Mouse (Mus musculus): Measurements from ENCODE around the gene Fnbp4.

Gene Fnbp4

GRCm38 (mm10) chr2:90745053-90745678 lies at the start of gene Fnbp4:
TSS of gene Fnbp4 (plus strand) at chr2:90745370.
- DNase-seq: peak; percentile 99

- DNase-seq: no peak
These were observed 44.2 kb upstream of the Fnbp4 start for GRCm38 (mm10) chr2:90700943-90701342.

- DNase-seq: no peak
These were observed 36.6 kb upstream of the Fnbp4 start for GRCm38 (mm10) chr2:90708548-90708947.

GRCm38 (mm10) chr2:90715555-90716092 lies 29.5 kb upstream of the Fnbp4 start:
- DNase-seq: no peak

- DNase-seq: no peak
These were observed 27.8 kb upstream of the Fnbp4 start for GRCm38 (mm10) chr2:90717366-90717765.

GRCm38 (mm10) chr2:90717948-90718347 lies 27.2 kb upstream of the Fnbp4 start:
- DNase-seq: no peak

GRCm38 (mm10) chr2:90726818-90727217 lies 18.4 kb upstream of the Fnbp4 start:
- no peak for DNase-seq

- DNase-seq: no peak
These were observed 9.8 kb upstream of the Fnbp4 start for GRCm38 (mm10) chr2:90735326-90735725.

- DNase-seq: no peak
These were observed 6.4 kb upstream of the Fnbp4 start for GRCm38 (mm10) chr2:90738801-90739200.

- DNase-seq: no peak
These were observed 5.8 kb upstream of the Fnbp4 start for GRCm38 (mm10) chr2:90739327-90739726.

GRCm38 (mm10) chr2:90739921-90740320 lies 5.2 kb upstream of the Fnbp4 start:
- no peak for DNase-seq

- DNase-seq: peak; percentile 56
These were observed 701 bp upstream of the Fnbp4 start for GRCm38 (mm10) chr2:90744285-90745052.

- DNase-seq: no peak
These were observed 769 bp downstream of the Fnbp4 start for GRCm38 (mm10) chr2:90745740-90746537.

- DNase-seq: peak; percentile 45
These were observed 1.3 kb downstream of the Fnbp4 start for GRCm38 (mm10) chr2:90746538-90746865.

GRCm38 (mm10) chr2:90747131-90747530 lies 2.0 kb downstream of the Fnbp4 start:
- peak; percentile 35 for DNase-seq

GRCm38 (mm10) chr2:90749676-90750459 lies 4.7 kb downstream of the Fnbp4 start:
- DNase-seq: no peak

GRCm38 (mm10) chr2:90753565-90753964 lies 8.4 kb downstream of the Fnbp4 start:
- DNase-seq: no peak

- DNase-seq: no peak
These were observed 9.0 kb downstream of the Fnbp4 start for GRCm38 (mm10) chr2:90754188-90754587.

GRCm38 (mm10) chr2:90765123-90765522 lies 20.0 kb downstream of the Fnbp4 start:
- no peak for DNase-seq

- no peak for DNase-seq
These were observed 36.2 kb downstream of the Fnbp4 start for GRCm38 (mm10) chr2:90781323-90781722.

- no peak for DNase-seq
These were observed 36.8 kb downstream of the Fnbp4 start for GRCm38 (mm10) chr2:90781938-90782337.

- DNase-seq: peak; percentile 43
These were observed 37.3 kb downstream of the Fnbp4 start, which contains the start of gene Agbl2 for GRCm38 (mm10) chr2:90782458-90782857. TSS of gene Agbl2 (plus strand) at chr2:90782727.

Data from cerebellum, adult 11-12 months (tissue).